Mouse (Mus musculus) thymus, adult 2 months (tissue): ENCODE data around the gene Gm16503.
"Not testable (repeated sequence)": the region's sequence is repeated elsewhere in the genome, so short reads cannot be mapped to it uniquely, and the experiment has no call there.

Experiments
- CTCF ChIP-seq: fragments of 200-500 bp; IDR thresholded peaks from 2 replicates; pipeline ENCODE4 v1.5.1; 2012; ENCODE audit warnings: mild to moderate bottlenecking, control low read depth, low read length, moderate library complexity, borderline replicate concordance; ENCODE audit not compliant: control insufficient read depth, poor library complexity, insufficient read depth; ENCODE audit errors: extremely low read depth
- POLR2A ChIP-seq: fragments of 200-500 bp; IDR thresholded peaks from 2 replicates; pipeline ENCODE4 v1.6.1; 2012; ENCODE audit warnings: mild to moderate bottlenecking, low read length, control low read depth, moderate library complexity; ENCODE audit not compliant: control insufficient read depth, poor library complexity, insufficient read depth; ENCODE audit errors: extremely low read depth

DNA sequence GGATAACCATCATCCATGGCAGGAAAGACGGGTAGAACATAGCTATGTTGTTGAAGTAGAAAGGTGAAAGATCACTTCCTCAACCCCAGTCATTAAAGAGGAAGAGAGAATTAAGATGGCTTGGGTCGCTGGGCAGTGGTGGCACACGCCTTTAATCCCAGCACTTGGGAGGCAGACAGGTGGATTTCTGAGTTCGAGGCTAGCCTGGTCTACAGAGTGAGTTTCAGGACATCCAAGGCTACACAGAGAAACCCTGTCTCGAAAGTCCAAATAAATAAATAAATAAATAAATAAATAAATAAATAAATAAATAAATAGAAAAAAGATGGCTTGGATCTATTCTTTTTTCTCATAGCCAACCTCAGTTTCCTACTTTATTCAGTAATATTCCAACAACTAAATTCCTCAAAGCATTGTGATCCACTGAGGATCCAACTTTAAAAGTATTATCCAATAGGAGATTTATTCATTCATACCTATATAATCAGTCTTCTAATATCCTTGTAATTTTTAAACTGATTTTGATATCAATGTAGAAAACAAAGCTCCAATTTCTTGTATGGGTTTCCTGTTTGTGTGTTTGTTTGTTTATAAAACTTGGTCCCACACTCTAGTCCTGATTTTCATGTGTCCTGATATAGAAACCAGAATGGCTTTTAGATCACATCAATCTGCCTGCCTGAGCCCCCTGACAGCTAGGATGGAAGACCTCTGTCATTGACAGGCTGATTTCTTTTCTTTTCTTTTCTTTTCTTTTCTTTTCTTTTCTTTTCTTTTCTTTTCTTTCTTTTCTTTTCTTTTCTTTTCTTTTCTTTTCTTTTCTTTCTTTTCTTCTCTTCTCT is 41.0 kb upstream of the Gm16503 start:
- TF ChIP-seq CTCF, POLR2A: not testable (repeated sequence)
